Mouse (Mus musculus): ENCODE measurements around the gene Dynlt1b. TPM values are rescaled to one million over a fixed set of nuclear protein-coding genes. Genes with fewer than 3 reads are reported as not detected.
"Not testable (repeated sequence)": the region's sequence is repeated elsewhere in the genome, so short reads cannot be mapped to it uniquely, and the experiment has no call there.

Dynlt1b gene
- 610 and 627 TPM in 2 replicates for polyA plus RNA-seq (2014; fragmentation: Nextera tagmentation; extraction: Ambion mirVana)

- not testable (repeated sequence) for H3K9ac ChIP-seq (replicated peaks; ENCODE audit: low read depth, low read length); H3K36me3 ChIP-seq (ENCODE audit: control insufficient read depth, insufficient read depth, low read length); H3K27ac ChIP-seq (ENCODE audit: low read length); H3K4me1 ChIP-seq (ENCODE audit: control insufficient read depth, insufficient read depth, low read length); H3K9me3 ChIP-seq (ENCODE audit: control insufficient read depth, low read depth, low read length); H3K27me3 ChIP-seq (ENCODE audit: control insufficient read depth, insufficient read depth, low read length)
- Histone ChIP-seq H3K4me2 (replicated peaks; ENCODE audit: low read depth, low read length) (peak within 1 kb of the TSS; percentile 37), H3K4me3 (ENCODE audit: low read depth, low read length) (peak within 1 kb of the TSS; percentile 41)
- under 1% methylated on average over 27 of the region's 27 CpGs for WGBS
- ATAC-seq (ENCODE audit: insufficient number of reproducible peaks, insufficient read depth, low FRiP score, low read depth) = peak; percentile 98
These were observed at the start of gene Dynlt1b for GRCm38 (mm10) chr17:6429945-6430344. Dynlt1b (plus strand) TSS chr17:6430112.

GRCm38 (mm10) chr17:6380182-6380841, 49.6 kb upstream of the Dynlt1b start:
- not testable (repeated sequence) for H3K4me2 ChIP-seq (replicated peaks; ENCODE audit: low read depth, low read length); H3K9me3 ChIP-seq (ENCODE audit: control insufficient read depth, low read depth, low read length); H3K36me3 ChIP-seq (ENCODE audit: control insufficient read depth, insufficient read depth, low read length); H3K27ac ChIP-seq (ENCODE audit: low read length); H3K4me1 ChIP-seq (ENCODE audit: control insufficient read depth, insufficient read depth, low read length); H3K9ac ChIP-seq (replicated peaks; ENCODE audit: low read depth, low read length); ATAC-seq (ENCODE audit: insufficient number of reproducible peaks, insufficient read depth, low FRiP score, low read depth); H3K27me3 ChIP-seq (ENCODE audit: control insufficient read depth, insufficient read depth, low read length); H3K4me3 ChIP-seq (ENCODE audit: low read depth, low read length)
- 100% methylated on average over 1 of the region's 8 CpGs for WGBS

GRCm38 (mm10) chr17:6381071-6381682, 48.7 kb upstream of the Dynlt1b start:
- ATAC-seq (ENCODE audit: insufficient number of reproducible peaks, insufficient read depth, low FRiP score, low read depth); H3K27me3 ChIP-seq (ENCODE audit: control insufficient read depth, insufficient read depth, low read length); H3K27ac ChIP-seq (ENCODE audit: low read length); H3K4me3 ChIP-seq (ENCODE audit: low read depth, low read length); H3K9me3 ChIP-seq (ENCODE audit: control insufficient read depth, low read depth, low read length); H3K4me2 ChIP-seq (replicated peaks; ENCODE audit: low read depth, low read length); H3K9ac ChIP-seq (replicated peaks; ENCODE audit: low read depth, low read length); H3K4me1 ChIP-seq (ENCODE audit: control insufficient read depth, insufficient read depth, low read length); H3K36me3 ChIP-seq (ENCODE audit: control insufficient read depth, insufficient read depth, low read length): not testable (repeated sequence)
- WGBS = no CpG with 5 or more reads among the region's 8 CpGs

- not testable (repeated sequence) for H3K4me2 ChIP-seq (replicated peaks; ENCODE audit: low read depth, low read length); H3K4me1 ChIP-seq (ENCODE audit: control insufficient read depth, insufficient read depth, low read length); H3K4me3 ChIP-seq (ENCODE audit: low read depth, low read length); H3K9me3 ChIP-seq (ENCODE audit: control insufficient read depth, low read depth, low read length); H3K27ac ChIP-seq (ENCODE audit: low read length); H3K36me3 ChIP-seq (ENCODE audit: control insufficient read depth, insufficient read depth, low read length); H3K9ac ChIP-seq (replicated peaks; ENCODE audit: low read depth, low read length); H3K27me3 ChIP-seq (ENCODE audit: control insufficient read depth, insufficient read depth, low read length)
- WGBS = no CpG with 5 or more reads among the region's 4 CpGs
- peak; percentile 54; the same call in 1 of the 2 replicates for ATAC-seq (ENCODE audit: insufficient number of reproducible peaks, insufficient read depth, low FRiP score, low read depth)
These were observed 43.0 kb upstream of the Dynlt1b start for GRCm38 (mm10) chr17:6386927-6387326.

GRCm38 (mm10) chr17:6387380-6387911, 42.5 kb upstream of the Dynlt1b start:
- ATAC-seq (ENCODE audit: insufficient number of reproducible peaks, insufficient read depth, low FRiP score, low read depth) = 0 out of 2 replicates have a peak, but pooled peaks have one; percentile 19

GRCm38 (mm10) chr17:6389463-6389862, 40.4 kb upstream of the Dynlt1b start:
- not testable (repeated sequence) for H3K9me3 ChIP-seq (ENCODE audit: control insufficient read depth, low read depth, low read length); H3K4me1 ChIP-seq (ENCODE audit: control insufficient read depth, insufficient read depth, low read length); H3K36me3 ChIP-seq (ENCODE audit: control insufficient read depth, insufficient read depth, low read length); H3K27ac ChIP-seq (ENCODE audit: low read length); H3K4me3 ChIP-seq (ENCODE audit: low read depth, low read length); H3K4me2 ChIP-seq (replicated peaks; ENCODE audit: low read depth, low read length); H3K27me3 ChIP-seq (ENCODE audit: control insufficient read depth, insufficient read depth, low read length); ATAC-seq (ENCODE audit: insufficient number of reproducible peaks, insufficient read depth, low FRiP score, low read depth); H3K9ac ChIP-seq (replicated peaks; ENCODE audit: low read depth, low read length)
- WGBS = 88% methylated on average over 2 of the region's 7 CpGs

More at GRCm38 (mm10) chr17:6387380-6387911, 42.5 kb upstream of the Dynlt1b start:
- H3K36me3 ChIP-seq (ENCODE audit: control insufficient read depth, insufficient read depth, low read length); H3K9me3 ChIP-seq (ENCODE audit: control insufficient read depth, low read depth, low read length); H3K4me2 ChIP-seq (replicated peaks; ENCODE audit: low read depth, low read length); H3K9ac ChIP-seq (replicated peaks; ENCODE audit: low read depth, low read length); H3K4me1 ChIP-seq (ENCODE audit: control insufficient read depth, insufficient read depth, low read length); H3K27me3 ChIP-seq (ENCODE audit: control insufficient read depth, insufficient read depth, low read length); H3K4me3 ChIP-seq (ENCODE audit: low read depth, low read length); H3K27ac ChIP-seq (ENCODE audit: low read length): not testable (repeated sequence)
- WGBS = no CpG with 5 or more reads among the region's 9 CpGs

GRCm38 (mm10) chr17:6390731-6391130, 39.2 kb upstream of the Dynlt1b start:
- H3K9ac ChIP-seq (replicated peaks; ENCODE audit: low read depth, low read length); H3K27ac ChIP-seq (ENCODE audit: low read length); H3K27me3 ChIP-seq (ENCODE audit: control insufficient read depth, insufficient read depth, low read length); H3K36me3 ChIP-seq (ENCODE audit: control insufficient read depth, insufficient read depth, low read length); H3K9me3 ChIP-seq (ENCODE audit: control insufficient read depth, low read depth, low read length); H3K4me3 ChIP-seq (ENCODE audit: low read depth, low read length); ATAC-seq (ENCODE audit: insufficient number of reproducible peaks, insufficient read depth, low FRiP score, low read depth); H3K4me1 ChIP-seq (ENCODE audit: control insufficient read depth, insufficient read depth, low read length); H3K4me2 ChIP-seq (replicated peaks; ENCODE audit: low read depth, low read length): not testable (repeated sequence)
- 100% methylated on average over 1 of the region's 2 CpGs for WGBS

GRCm38 (mm10) chr17:6391736-6392135, 38.2 kb upstream of the Dynlt1b start:
- H3K4me3 ChIP-seq (ENCODE audit: low read depth, low read length); H3K36me3 ChIP-seq (ENCODE audit: control insufficient read depth, insufficient read depth, low read length); H3K27ac ChIP-seq (ENCODE audit: low read length); H3K27me3 ChIP-seq (ENCODE audit: control insufficient read depth, insufficient read depth, low read length); H3K4me2 ChIP-seq (replicated peaks; ENCODE audit: low read depth, low read length); ATAC-seq (ENCODE audit: insufficient number of reproducible peaks, insufficient read depth, low FRiP score, low read depth); H3K9ac ChIP-seq (replicated peaks; ENCODE audit: low read depth, low read length); H3K4me1 ChIP-seq (ENCODE audit: control insufficient read depth, insufficient read depth, low read length); H3K9me3 ChIP-seq (ENCODE audit: control insufficient read depth, low read depth, low read length): not testable (repeated sequence)
- WGBS = 87% methylated on average over 5 of the region's 6 CpGs
